Mouse (Mus musculus): ENCODE results near the gene Mycbp2. TPM values are rescaled to one million over a fixed set of nuclear protein-coding genes. Genes with fewer than 3 reads are reported as not detected.

Gene Mycbp2
- polyA plus RNA-seq, 1 experiment from 2014 or later = 78.9 TPM

- WGBS = 96% methylated on average over 2 of the region's 2 CpGs
- no peaks in the 10 kb centered on the region for H3K27me3 ChIP-seq (ENCODE audit: control insufficient read depth, insufficient read depth, low read length)
- no peak for ATAC-seq (ENCODE audit: low FRiP score)
- peaks cover 53% of the 10 kb centered on the region for H3K36me3 ChIP-seq (replicated peaks; ENCODE audit: control insufficient read depth, insufficient read depth)
- no peak for DNase-seq (ENCODE audit: low spot score)
- no peak overlapping the region for H3K4me3 ChIP-seq (replicated peaks; ENCODE audit: low read length)
- no peak overlapping the region for H3K4me2 ChIP-seq (replicated peaks)
- no peak overlapping the region for H3K9ac ChIP-seq
- H3K9me3 ChIP-seq (ENCODE audit: control insufficient read depth, low read length) = no peaks in the 10 kb centered on the region
- no peak overlapping the region for H3K27ac ChIP-seq
- no peaks in the 10 kb centered on the region for H3K4me1 ChIP-seq (replicated peaks; ENCODE audit: control insufficient read depth, insufficient read depth, low read length)
These were observed 50.4 kb downstream of the Mycbp2 start for GRCm38 (mm10) chr14:103296227-103296626.

GRCm38 (mm10) chr14:103286650-103287049, 60.0 kb downstream of the Mycbp2 start:
- 92% methylated on average over 2 of the region's 2 CpGs for WGBS
- no peak overlapping the region for H3K4me3 ChIP-seq (replicated peaks; ENCODE audit: low read length)
- H3K4me2 ChIP-seq (replicated peaks) = no peak overlapping the region
- H3K4me1 ChIP-seq (replicated peaks; ENCODE audit: control insufficient read depth, insufficient read depth, low read length) = no peaks in the 10 kb centered on the region
- DNase-seq (ENCODE audit: low spot score) = no peak
- H3K36me3 ChIP-seq (replicated peaks; ENCODE audit: control insufficient read depth, insufficient read depth) = peaks cover 51% of the 10 kb centered on the region
- H3K9ac ChIP-seq = no peak overlapping the region
- no peaks in the 10 kb centered on the region for H3K27me3 ChIP-seq (ENCODE audit: control insufficient read depth, insufficient read depth, low read length)
- H3K9me3 ChIP-seq (ENCODE audit: control insufficient read depth, low read length) = no peaks in the 10 kb centered on the region
- H3K27ac ChIP-seq = no peak overlapping the region
- ATAC-seq (ENCODE audit: low FRiP score) = no peak

- Histone ChIP-seq H3K27ac (no peak overlapping the region), H3K27me3 (ENCODE audit: control insufficient read depth, insufficient read depth, low read length) (no peaks in the 10 kb centered on the region), H3K9ac (no peak overlapping the region), H3K4me1 (replicated peaks; ENCODE audit: control insufficient read depth, insufficient read depth, low read length) (no peaks in the 10 kb centered on the region), H3K4me3 (replicated peaks; ENCODE audit: low read length) (no peak overlapping the region), H3K9me3 (ENCODE audit: control insufficient read depth, low read length) (no peaks in the 10 kb centered on the region), H3K36me3 (replicated peaks; ENCODE audit: control insufficient read depth, insufficient read depth) (peaks cover 29% of the 10 kb centered on the region), H3K4me2 (replicated peaks) (no peak overlapping the region)
- no peak for ATAC-seq (ENCODE audit: low FRiP score)
- DNase-seq (ENCODE audit: low spot score) = no peak
- WGBS = 95% methylated on average over 4 of the region's 4 CpGs
These were observed 69.9 kb downstream of the Mycbp2 start for GRCm38 (mm10) chr14:103276667-103277066.

- no peaks in the 10 kb centered on the region for H3K27me3 ChIP-seq (ENCODE audit: control insufficient read depth, insufficient read depth, low read length)
- H3K9me3 ChIP-seq (ENCODE audit: control insufficient read depth, low read length) = no peaks in the 10 kb centered on the region
- H3K4me1 ChIP-seq (replicated peaks; ENCODE audit: control insufficient read depth, insufficient read depth, low read length) = no peaks in the 10 kb centered on the region
- ATAC-seq (ENCODE audit: low FRiP score) = no peak
- H3K27ac ChIP-seq = no peak overlapping the region
- no peak for DNase-seq (ENCODE audit: low spot score)
- peaks cover 33% of the 10 kb centered on the region for H3K36me3 ChIP-seq (replicated peaks; ENCODE audit: control insufficient read depth, insufficient read depth)
- 98% methylated on average over 2 of the region's 2 CpGs for WGBS
- H3K9ac ChIP-seq = no peak overlapping the region
- no peak overlapping the region for H3K4me2 ChIP-seq (replicated peaks)
- H3K4me3 ChIP-seq (replicated peaks; ENCODE audit: low read length) = no peak overlapping the region
These were observed 86.2 kb downstream of the Mycbp2 start for GRCm38 (mm10) chr14:103260437-103260836.

GRCm38 (mm10) chr14:103258745-103259144, 87.9 kb downstream of the Mycbp2 start:
- ATAC-seq (ENCODE audit: low FRiP score) (no peak), DNase-seq (ENCODE audit: low spot score) (no peak)
- H3K36me3 ChIP-seq (replicated peaks; ENCODE audit: control insufficient read depth, insufficient read depth) = peaks cover 33% of the 10 kb centered on the region
- no peaks in the 10 kb centered on the region for H3K27me3 ChIP-seq (ENCODE audit: control insufficient read depth, insufficient read depth, low read length)
- H3K4me3 ChIP-seq (replicated peaks; ENCODE audit: low read length) = no peak overlapping the region
- H3K4me1 ChIP-seq (replicated peaks; ENCODE audit: control insufficient read depth, insufficient read depth, low read length) = no peaks in the 10 kb centered on the region
- 89% methylated on average over 2 of the region's 2 CpGs for WGBS
- no peak overlapping the region for H3K27ac ChIP-seq
- H3K4me2 ChIP-seq (replicated peaks) = no peak overlapping the region
- H3K9me3 ChIP-seq (ENCODE audit: control insufficient read depth, low read length) = no peaks in the 10 kb centered on the region
- no peak overlapping the region for H3K9ac ChIP-seq

GRCm38 (mm10) chr14:103256866-103257265, 89.7 kb downstream of the Mycbp2 start:
- no peak overlapping the region for H3K4me3 ChIP-seq (replicated peaks; ENCODE audit: low read length)
- 93% methylated on average over 7 of the region's 7 CpGs for WGBS
- no peak overlapping the region for H3K27ac ChIP-seq
- no peak overlapping the region for H3K9ac ChIP-seq
- ATAC-seq (ENCODE audit: low FRiP score) (no peak), DNase-seq (ENCODE audit: low spot score) (no peak)
- H3K4me1 ChIP-seq (replicated peaks; ENCODE audit: control insufficient read depth, insufficient read depth, low read length) = no peaks in the 10 kb centered on the region
- peaks cover 38% of the 10 kb centered on the region for H3K36me3 ChIP-seq (replicated peaks; ENCODE audit: control insufficient read depth, insufficient read depth)
- no peak overlapping the region for H3K4me2 ChIP-seq (replicated peaks)
- H3K9me3 ChIP-seq (ENCODE audit: control insufficient read depth, low read length) = no peaks in the 10 kb centered on the region
- H3K27me3 ChIP-seq (ENCODE audit: control insufficient read depth, insufficient read depth, low read length) = no peaks in the 10 kb centered on the region

- no peak for DNase-seq (ENCODE audit: low spot score)
- 92% methylated on average over 2 of the region's 2 CpGs for WGBS
- H3K27ac ChIP-seq = no peak overlapping the region
- no peaks in the 10 kb centered on the region for H3K9me3 ChIP-seq (ENCODE audit: control insufficient read depth, low read length)
- no peak overlapping the region for H3K4me3 ChIP-seq (replicated peaks; ENCODE audit: low read length)
- ATAC-seq (ENCODE audit: low FRiP score) = no peak
- H3K9ac ChIP-seq = no peak overlapping the region
- no peaks in the 10 kb centered on the region for H3K27me3 ChIP-seq (ENCODE audit: control insufficient read depth, insufficient read depth, low read length)
- H3K4me1 ChIP-seq (replicated peaks; ENCODE audit: control insufficient read depth, insufficient read depth, low read length) = no peaks in the 10 kb centered on the region
- H3K36me3 ChIP-seq (replicated peaks; ENCODE audit: control insufficient read depth, insufficient read depth) = peaks cover 40% of the 10 kb centered on the region
- no peak overlapping the region for H3K4me2 ChIP-seq (replicated peaks)
These were observed 92.3 kb downstream of the Mycbp2 start for GRCm38 (mm10) chr14:103254311-103254710.

- DNase-seq (ENCODE audit: low spot score) (no peak), ATAC-seq (ENCODE audit: low FRiP score) (no peak)
- H3K27me3 ChIP-seq (ENCODE audit: control insufficient read depth, insufficient read depth, low read length) = no peaks in the 10 kb centered on the region
- H3K4me1 ChIP-seq (replicated peaks; ENCODE audit: control insufficient read depth, insufficient read depth, low read length) = no peaks in the 10 kb centered on the region
- no peak overlapping the region for H3K4me2 ChIP-seq (replicated peaks)
- H3K27ac ChIP-seq = no peak overlapping the region
- H3K9me3 ChIP-seq (ENCODE audit: control insufficient read depth, low read length) = no peaks in the 10 kb centered on the region
- peaks cover 29% of the 10 kb centered on the region for H3K36me3 ChIP-seq (replicated peaks; ENCODE audit: control insufficient read depth, insufficient read depth)
- no peak overlapping the region for H3K9ac ChIP-seq
- no peak overlapping the region for H3K4me3 ChIP-seq (replicated peaks; ENCODE audit: low read length)
- WGBS = 97% methylated on average over 6 of the region's 6 CpGs
These were observed 104.6 kb downstream of the Mycbp2 start for GRCm38 (mm10) chr14:103242020-103242419.

- Histone ChIP-seq H3K4me3 (replicated peaks; ENCODE audit: low read length) (no peak overlapping the region), H3K4me1 (replicated peaks; ENCODE audit: control insufficient read depth, insufficient read depth, low read length) (no peaks in the 10 kb centered on the region), H3K36me3 (replicated peaks; ENCODE audit: control insufficient read depth, insufficient read depth) (peaks cover 17% of the 10 kb centered on the region), H3K27ac (no peak overlapping the region), H3K27me3 (ENCODE audit: control insufficient read depth, insufficient read depth, low read length) (no peaks in the 10 kb centered on the region), H3K9ac (no peak overlapping the region), H3K9me3 (ENCODE audit: control insufficient read depth, low read length) (no peaks in the 10 kb centered on the region), H3K4me2 (replicated peaks) (no peak overlapping the region)
- DNase-seq (ENCODE audit: low spot score) = no peak
- ATAC-seq (ENCODE audit: low FRiP score) = no peak
- 94% methylated on average over 6 of the region's 6 CpGs for WGBS
These were observed 111.8 kb downstream of the Mycbp2 start for GRCm38 (mm10) chr14:103234770-103235169.

All from hindbrain, embryonic 14.5 days (tissue).